Mouse (Mus musculus) adrenal gland, adult (tissue): ENCODE data around the gene Xpo6.
A peak's percentile ranks its signal among the peaks of the same experiment; 100 is the strongest.

ENCODE experiments used
- DNase-seq, 2 experiments: peaks; one replicate each; pipeline ENCODE4 v3.0.0; 2022 to 2023; ENCODE audit warnings: low spot score in 1 of 2; ENCODE audit not compliant: inconsistent age in 2 of 2

Xpo6 gene

DNA sequence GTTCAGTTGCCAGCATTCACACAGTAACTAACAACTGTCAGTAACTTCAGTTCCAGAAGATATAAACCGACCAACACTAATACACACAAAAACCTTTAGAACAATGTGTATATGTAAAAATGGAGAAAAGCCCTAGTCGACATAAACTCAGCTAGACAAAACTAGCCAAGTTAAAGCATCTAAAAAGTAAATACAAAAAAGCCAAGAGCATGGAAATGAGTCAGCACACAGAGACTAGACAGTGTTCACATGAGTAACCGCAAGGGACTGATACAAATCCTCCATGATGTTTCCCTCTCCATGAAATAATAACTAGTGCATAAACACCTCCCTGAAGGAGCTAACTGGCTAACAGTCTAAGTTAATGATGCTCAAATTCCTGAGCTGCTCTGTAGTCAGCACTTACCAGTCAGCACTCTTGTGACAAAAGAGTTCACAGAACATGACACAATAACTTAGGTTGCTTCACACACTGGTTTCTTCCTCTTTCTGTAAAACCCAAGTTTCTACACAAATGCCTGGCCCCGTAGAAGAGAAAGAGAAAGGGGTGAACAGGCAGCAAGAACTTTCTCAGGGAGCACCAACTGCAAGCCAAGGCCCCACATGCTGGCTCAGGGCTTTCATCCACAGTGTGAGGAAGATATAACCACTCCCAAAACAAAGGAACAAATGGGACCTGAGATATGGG lies 65.5 kb downstream of the Xpo6 start:
- DNase-seq: no peak

DNA sequence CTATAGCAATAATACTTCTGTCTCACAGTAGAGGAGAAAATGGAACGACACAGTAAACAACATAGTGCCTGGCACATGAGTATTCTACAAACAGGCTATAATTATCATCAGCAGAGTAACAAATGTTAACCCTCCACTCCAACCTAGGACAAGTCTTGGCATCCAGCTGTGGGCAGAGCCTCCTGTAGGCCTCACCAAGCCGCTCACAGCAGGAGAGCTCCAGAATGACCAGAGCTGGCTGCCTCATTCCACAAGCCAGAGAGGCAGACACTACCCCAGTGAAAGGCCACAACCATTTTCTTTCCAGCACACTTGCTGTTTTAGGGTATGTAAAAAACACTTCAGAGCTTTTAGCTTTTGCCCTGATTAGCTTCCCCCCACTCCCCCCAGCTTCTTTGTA lies 72.6 kb downstream of the Xpo6 start:
- DNase-seq: no peak

DNA sequence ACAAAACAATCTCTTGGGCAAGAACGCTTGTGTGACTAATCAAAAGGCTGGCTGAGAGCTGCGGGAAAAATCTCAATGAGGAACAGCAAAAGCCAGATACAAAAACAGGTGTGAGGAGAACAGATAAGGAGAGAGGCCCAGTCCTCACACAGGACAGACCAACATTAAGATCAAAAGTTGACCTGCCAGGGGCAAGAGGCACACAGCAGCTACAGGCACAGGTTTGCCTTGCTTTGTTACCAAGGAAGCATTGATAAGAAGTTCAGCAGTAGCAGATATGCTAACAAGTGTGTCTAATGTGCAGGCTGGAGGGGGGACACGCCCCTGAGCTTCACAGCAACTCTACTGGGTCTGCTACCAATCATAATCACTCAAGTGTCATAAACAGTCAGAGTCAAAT lies 73.8 kb downstream of the Xpo6 start:
- no peak for DNase-seq

DNA sequence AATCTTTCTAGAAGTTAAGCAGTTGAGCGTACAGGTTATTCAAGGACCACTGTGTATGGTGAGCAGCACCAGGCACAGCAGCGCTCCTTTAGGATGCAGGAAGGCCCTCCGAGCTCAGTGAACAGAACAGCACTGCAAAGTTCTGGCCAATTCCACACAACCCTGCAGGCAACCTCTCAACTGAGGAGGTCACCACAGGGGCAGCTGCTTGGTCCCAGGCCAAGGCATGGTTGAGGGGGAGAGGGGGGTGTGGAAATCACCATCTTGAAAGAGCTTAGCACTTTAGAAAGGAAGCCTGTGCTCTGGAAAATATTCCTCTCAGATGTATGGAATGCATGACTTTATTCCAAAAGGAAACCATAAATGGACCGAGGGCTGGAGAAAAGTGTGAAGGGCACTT lies 78.8 kb downstream of the Xpo6 start:
- no peak for DNase-seq

DNA sequence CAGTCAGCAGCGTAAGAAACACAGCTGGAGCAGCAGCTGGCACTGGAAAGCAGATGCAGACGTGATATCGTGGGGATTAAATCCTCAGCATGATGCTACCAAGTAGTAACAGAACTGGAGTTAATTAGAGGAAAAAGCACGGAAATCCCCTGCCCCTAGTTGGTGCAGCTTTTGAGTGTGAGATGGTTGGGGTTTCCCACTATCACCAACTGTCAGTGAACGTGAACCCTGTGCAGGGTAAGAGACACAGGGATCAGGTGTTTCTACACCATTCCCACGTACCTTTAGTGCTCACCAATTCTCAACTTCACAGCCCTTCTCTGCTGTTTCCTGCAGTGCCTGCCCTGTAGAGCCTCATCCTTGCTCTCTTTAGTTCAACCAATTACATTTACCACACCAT lies 80.5 kb downstream of the Xpo6 start:
- DNase-seq: no peak

DNA sequence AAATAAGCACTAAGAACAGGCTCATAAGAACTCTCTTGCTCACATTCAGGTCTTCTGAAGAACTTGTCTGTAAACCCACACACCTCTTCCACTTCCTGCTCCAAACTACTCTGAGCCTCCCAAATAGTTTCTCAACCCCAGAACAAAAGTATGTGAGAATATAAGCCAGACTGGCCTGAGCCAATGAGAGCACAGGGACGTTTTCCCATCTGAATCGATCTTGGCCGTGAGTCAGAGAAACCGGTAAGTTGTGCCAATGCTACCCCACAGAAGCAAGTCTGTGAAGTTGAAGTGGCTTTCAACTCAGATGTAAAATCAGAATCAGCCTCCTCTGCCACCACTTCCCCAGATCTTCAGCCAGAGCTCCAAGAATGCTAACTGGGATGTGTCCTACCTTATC lies 87.0 kb downstream of the Xpo6 start:
- DNase-seq: no peak

DNA sequence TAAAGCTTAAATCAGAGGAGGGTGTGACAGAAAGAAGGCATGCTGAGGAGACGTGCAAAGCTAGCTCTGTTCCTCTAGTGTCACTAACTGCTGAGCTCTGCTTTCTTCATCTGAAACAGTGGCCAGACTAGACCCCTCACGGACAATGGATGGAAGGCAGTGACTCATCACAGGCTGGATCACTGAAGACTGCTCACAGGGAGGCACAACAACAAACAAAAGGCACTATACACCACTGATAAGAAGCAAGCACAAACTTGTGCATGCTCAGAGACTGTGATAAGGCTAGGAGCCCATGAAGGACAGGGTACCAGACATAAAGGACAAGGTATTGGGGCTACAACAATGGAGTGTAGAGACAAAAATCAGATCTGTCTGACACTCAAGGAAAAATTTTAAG lies 89.1 kb downstream of the Xpo6 start:
- DNase-seq: no peak

DNA sequence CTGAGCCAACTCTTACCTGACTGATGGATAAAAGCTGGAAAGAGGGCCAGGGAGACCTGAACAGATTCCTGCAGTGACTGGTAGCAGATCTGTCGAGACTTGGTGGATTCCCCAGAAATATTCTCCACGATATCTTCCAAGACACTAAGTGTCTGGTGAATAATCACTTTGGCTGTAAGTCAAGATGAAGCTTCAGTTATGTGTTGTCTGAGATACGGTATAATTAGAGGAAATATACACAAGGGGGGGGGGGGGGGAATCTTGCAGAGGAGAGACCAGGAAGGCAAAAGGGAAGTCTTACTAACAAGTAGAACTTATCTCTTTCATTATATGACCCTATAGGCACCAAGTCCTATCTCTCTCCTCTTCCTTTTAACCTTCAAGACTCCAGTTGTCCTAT lies 90.4 kb downstream of the Xpo6 start:
- DNase-seq: no peak

DNA sequence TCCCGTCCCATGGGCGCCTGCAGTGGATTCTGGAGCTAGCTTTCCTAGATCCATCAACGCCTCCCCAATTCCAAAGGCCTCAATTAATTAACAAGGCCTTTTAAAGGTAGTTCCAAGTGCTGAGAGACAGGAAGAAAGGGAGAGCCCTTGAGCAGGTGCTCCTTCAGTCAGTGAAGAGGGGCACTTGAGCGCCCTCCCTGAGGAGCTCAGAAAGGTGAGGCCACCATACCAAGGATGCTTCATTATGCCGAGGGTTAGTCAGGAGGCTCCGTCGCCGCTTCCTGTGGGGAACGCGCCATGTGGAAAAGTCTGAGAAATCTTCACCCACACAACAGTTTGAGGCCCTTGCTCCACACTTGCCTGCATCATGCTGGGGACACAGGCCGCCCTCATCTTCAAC lies 99.9 kb downstream of the Xpo6 start:
- no peak for DNase-seq

DNA sequence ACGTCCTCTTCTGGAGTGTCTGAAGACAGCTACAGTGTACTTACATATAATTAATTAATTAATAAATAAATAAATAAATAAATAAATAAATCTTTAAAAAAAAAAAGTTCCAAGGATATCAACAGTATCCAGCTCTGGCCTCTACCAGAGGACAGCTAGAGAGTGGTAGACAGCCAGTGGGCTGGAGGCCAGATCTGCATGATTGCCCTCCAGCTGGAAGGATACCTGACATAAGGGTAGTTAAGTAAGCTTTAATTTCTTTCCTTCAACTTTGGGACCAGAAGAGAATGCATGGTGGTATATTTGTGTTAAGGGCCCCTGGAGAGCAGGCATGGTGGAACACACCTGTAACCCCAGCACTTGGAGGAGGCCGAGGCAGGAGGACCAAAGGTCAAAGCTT lies 100.5 kb downstream of the Xpo6 start:
- DNase-seq: peak in 1 of 2 experiments; percentile 70

DNA sequence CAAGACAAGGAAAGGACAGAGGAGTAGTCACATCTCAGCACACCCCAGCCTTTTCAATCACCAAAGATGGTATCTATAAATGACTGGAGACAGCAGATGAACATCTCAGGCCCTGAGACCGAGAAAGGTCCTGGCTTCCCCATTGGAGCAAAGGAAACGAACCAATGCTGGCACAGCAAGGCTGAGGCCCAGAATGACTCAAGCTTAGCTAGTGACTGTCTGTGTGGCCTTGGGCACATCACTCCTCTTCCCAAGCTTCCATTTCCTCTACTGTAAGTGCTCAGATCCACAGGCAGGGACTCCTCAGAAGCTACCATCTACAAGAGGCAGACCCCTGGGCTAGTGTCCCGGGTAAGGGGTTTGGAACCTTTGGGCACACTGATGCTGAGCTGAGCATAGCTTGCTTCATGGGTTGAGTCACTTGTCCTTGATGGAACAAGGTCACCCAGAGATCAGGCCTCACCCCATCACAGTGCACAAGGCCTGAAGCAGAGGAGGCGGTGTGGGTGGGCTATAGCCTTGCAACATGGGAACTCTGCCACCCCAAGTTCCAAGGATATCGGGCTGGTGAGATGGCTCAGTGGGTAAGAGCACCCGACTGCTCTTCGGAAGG lies 101.0 kb downstream of the Xpo6 start:
- peak; percentile 89 to 96 for DNase-seq

DNA sequence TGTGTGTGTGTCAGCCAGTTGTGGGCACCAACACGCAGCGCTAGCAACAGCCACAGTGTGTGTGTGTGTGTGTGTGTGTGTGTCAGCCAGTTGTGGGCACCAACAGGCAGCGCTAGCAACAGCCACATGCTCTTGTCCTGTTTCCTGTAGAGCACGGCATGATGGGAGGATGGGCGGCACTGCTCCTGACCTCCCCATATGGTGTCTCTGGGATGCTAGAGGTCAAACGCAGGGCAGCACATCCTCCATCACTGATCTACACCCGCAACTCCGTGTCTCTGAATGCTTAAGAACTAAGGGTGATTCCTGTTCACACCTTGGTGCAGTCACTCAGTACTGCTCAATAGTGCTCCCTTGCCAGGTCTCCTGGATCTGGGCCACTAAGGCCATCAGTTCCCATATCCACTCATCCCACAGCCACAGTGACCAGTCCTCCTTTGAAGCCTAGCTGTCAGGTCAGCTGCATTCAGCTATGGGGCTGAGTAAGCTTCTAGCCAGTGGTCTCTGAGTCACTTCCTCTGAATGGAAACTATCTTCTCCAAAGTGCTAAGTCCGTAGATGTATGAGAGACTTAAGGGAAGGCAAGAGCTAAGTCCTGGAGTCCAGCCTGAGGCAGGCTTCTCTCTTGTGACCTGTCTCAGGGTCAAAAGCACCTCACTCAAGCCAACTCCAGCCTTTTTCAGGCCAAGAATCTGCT lies 102.9 kb downstream of the Xpo6 start:
- peak in 1 of 2 experiments; percentile 76 for DNase-seq

DNA sequence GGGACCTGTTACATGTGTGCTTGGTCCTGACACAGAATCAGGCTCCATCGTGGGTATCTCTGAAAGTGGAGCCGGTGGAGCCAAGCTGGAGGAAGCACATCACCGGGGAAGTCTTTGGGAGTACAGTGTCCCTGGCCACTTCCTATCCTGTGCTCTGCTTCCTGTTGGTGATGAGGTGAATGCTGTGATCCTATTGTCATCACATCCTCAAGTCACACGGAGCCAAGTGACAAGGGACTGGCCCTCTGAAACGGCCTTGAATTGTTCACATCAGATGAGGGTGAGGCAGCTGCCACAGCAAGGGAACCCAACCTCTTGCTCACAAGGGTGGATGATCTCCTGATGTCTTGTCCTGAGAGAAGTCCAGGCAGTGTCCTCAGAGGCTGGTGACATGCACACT lies 103.7 kb downstream of the Xpo6 start:
- DNase-seq: peak in 1 of 2 experiments; percentile 64

DNA sequence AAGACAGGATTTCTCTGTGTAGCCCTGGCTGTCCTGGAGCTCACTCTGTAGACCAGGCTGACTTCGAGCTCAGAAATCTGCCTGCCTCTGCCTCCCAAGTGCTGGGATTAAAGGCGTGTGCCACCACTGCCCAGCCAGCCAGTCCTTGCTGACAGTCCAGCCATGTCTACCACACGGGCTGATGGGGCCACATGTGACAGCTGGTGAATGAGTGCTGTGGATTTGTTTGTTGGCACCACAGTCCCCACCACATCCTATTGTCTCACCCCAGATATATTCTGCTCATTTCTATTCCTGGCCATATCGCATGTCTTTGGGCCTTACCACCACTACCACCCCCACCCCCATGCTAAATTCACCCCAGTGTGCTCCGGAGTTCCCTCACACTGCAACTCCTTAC lies 105.6 kb downstream of the Xpo6 start:
- peak in 1 of 2 experiments; percentile 6 for DNase-seq

DNA sequence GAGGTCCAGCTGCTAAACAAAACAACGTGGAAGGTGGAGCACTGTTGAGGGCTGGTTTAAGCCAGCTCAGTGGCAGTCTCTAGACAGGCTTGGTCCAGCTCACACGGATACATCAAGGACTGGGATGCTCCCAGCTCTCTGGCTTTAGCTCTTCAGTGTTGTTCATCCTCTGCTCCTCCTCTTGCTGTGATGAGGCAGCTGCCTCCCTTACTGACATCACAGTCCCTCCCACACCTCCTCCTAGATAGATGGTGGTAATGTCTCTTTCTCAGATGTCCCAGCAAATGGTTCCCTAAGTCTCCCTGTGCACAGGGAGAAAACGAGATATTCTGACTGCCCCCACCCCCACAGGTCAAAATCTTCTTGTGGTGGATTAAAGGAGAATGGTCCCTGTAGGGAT lies 107.1 kb downstream of the Xpo6 start:
- DNase-seq: no peak

DNA sequence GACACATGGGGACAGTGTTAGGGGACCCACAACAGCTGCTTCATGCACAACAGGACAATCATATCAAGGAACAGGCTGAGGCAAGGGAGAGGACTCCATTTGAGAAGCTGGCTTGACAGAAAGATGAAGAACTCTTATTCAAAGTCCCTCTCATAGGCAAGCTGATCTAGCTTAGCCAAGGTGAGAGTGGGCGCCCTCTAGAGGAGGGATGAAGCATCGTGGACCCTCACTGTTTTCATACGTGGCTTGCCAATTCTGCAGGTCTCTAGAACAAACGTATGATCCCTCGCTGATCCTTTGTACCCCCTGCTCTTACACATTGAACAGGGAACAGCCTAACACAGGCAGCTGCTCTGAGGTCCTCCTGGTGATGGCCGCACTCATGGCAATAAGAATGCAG lies 110.5 kb downstream of the Xpo6 start:
- peak; percentile 63 to 86 for DNase-seq

DNA sequence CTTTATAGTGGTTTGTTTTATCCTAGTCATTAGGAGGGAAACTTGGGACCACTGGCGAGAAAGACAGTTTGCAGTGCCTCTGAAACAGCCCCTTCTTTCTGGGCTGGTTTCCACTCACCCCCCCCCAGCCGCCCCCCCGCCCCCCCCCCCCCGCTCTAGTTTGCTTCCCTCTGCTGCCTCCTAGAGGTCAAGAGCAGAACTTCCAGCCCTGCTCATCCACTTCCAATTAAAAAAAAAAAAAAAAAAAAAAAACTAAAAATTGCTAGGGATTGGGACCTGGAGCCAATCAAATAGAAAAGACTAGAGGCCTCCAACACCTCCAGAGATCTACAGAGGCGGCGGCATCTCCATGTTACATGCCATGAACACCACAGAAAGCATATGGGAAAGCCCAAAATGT lies 112.1 kb downstream of the Xpo6 start:
- DNase-seq: no peak

DNA sequence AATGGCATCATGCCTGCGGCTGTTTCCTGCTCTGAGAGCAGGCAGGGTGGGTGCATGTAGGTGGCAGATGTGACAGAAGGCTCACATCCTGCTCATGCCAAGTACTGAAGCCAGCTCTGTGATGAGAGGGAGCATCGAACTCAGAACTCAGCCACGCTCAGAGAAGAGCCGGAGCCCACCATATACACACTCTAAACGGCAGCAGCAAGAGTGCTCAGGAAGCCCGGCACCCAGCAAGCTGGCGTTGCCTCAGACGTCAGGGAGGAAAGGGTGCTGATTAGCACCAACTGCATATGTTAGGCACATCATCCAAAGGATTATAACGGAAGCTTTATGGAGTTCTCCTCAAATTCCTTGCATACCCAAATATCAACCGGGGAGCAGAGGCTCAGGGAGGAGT lies 112.7 kb downstream of the Xpo6 start:
- DNase-seq: no peak

DNA sequence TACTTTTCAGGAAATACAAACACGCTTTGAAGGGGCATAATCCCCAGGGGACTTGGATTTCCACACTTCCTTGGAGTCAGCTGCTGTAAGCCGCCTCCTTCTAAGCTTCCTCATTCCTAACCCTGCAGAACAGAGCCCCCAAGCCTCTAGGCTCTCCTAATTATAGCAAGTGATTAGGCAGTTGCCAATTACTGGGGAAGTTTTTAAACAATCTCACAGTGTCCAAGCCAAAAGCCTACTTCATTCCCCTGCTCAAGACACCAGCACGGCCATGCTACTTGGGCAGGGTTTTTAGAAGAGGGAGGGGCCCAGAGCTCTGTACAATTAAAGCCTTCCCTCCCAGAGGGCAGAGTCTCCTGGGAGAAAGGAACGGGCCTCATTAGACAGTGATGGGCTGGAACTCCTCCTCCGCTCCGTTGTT lies 114.0 kb downstream of the Xpo6 start:
- no peak for DNase-seq

DNA sequence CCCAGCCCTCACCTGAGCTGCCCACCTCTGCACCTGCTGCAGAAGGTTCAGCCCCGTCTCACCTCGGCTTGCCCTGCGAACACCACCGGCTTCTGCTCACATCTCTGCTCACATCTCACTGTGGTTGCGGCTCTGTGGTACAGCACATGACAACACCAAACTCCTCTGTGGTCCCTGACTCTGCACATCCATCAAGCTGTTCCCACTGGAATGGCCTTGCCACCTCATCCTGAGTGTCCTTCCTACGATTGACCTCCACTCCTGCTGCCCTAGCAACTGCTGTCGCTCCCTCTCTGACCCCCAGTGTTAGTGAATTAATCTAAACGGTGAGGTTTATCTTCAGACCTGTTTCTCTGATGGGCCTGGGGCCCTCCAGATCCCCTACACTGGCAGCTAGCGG lies 115.1 kb downstream of the Xpo6 start:
- DNase-seq: peak; percentile 67 to 82

DNA sequence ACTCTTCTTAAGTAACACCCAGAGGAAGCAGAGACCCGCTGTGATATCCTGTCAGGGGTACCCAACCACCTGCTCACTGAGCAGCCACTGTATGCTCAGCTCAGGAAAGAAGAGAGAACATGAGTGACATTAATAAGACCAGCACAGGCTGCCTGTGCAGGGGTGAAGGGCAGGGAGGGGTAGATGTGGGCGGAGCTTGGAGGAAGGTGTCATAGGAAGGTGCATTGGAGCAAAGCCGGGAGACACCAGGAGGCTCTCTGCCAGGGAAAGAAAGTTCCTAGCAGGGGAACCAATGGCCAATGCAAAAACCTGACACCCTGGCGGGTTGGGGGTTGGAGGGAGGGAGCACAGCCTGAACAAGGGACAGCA lies 116.3 kb downstream of the Xpo6 start:
- peak in 1 of 2 experiments; percentile 70 for DNase-seq

DNA sequence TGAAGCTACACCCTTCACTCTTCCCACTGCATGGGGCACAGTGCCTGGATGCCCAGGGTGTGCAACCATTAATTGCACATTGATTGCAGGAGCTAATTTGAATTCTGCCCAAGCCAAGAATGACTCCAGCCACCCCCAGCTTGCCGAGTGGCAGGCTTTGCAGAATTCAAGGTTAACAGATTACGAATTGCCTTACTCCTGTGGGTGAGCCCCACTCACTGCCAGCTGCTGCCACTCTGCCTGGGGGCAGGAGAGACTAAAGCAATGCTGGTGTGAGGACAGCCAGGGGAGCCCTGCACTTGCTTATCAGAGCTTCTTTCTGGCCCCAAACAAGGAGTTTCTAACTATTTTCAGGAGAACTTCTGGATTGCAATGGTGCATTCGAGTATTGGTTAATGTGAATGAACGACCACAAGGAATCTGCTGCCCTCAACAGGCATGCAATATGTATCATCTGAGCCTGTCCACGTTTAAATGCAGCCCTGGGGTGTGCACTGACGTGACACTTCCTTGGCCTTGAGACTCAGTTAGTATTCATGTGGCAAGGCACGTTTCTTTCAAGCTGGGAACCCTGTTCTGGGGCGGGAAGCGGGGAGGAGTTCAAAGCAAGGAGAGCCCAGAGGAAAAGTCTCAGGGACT lies 116.8 kb downstream of the Xpo6 start:
- peak; percentile 71 to 90 for DNase-seq
